Mouse (Mus musculus): ENCODE measurements around the gene Prn. TPM values are rescaled to one million over a fixed set of nuclear protein-coding genes. Genes with fewer than 3 reads are reported as not detected.
A peak's percentile ranks its signal among the peaks of the same experiment; 100 is the strongest.

The Prn gene
- polyA plus RNA-seq, 1 experiment from 2014 or later: not detected

- WGBS: 72% methylated on average over 13 of the region's 13 CpGs
- Histone ChIP-seq H3K9me3 (replicated peaks) (no peaks in the 10 kb centered on the region), H3K9ac (no peak overlapping the region), H3K4me3 (replicated peaks) (no peak overlapping the region), H3K36me3 (no peaks in the 10 kb centered on the region), H3K27ac (replicated peaks) (no peak overlapping the region), H3K27me3 (no peaks in the 10 kb centered on the region), H3K4me2 (replicated peaks) (no peak overlapping the region), H3K4me1 (peaks cover 27% of the 10 kb centered on the region)
- ATAC-seq (ENCODE audit: insufficient number of reproducible peaks, low FRiP score, low TSS enrichment, low read depth): no peak
These were observed 92.1 kb downstream of the Prn start for GRCm38 (mm10) chr2:132001696-132002334.

- H3K27me3 ChIP-seq: no peaks in the 10 kb centered on the region
- no peak overlapping the region for H3K4me2 ChIP-seq (replicated peaks)
- 78% methylated on average over 5 of the region's 5 CpGs for WGBS
- no peaks in the 10 kb centered on the region for H3K36me3 ChIP-seq
- no peak overlapping the region for H3K9ac ChIP-seq
- H3K4me3 ChIP-seq (replicated peaks): no peak overlapping the region
- H3K27ac ChIP-seq (replicated peaks): no peak overlapping the region
- no peak for ATAC-seq (ENCODE audit: insufficient number of reproducible peaks, low FRiP score, low TSS enrichment, low read depth)
- H3K9me3 ChIP-seq (replicated peaks): no peaks in the 10 kb centered on the region
- H3K4me1 ChIP-seq: peaks cover 34% of the 10 kb centered on the region
These were observed 94.2 kb downstream of the Prn start for GRCm38 (mm10) chr2:132003916-132004315.

DNA sequence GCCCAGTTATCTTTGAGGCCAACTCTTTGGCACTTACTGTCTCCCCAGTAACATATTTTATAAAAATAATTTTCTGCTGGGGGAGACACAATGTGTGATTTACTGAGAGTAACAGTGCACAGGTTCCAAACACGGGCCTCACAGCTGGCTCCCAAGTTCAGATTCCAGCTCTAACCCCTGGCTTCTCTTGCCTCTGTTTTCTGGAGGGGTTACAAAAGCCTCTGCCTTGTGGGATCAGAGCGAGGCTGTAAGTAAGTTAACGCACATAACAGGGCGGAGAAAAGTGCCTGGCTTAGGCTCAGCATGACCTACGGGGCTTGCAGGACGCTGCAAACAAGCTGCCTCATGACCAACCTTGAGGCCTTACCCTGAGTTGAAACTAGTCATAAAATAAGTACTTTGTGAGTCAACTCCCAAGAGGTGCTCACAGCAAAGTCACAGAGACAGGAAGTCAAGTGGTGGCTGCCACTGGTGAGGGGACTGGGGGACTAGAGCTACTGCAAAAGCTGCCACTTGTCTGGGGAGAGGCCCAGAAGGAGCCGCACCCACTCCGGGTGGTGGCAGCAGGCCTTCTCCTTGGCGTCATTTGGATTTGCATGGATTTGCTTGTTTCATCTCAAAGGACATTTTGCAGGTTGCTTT is 94.9 kb downstream of the Prn start:
- no peaks in the 10 kb centered on the region for H3K36me3 ChIP-seq
- ATAC-seq (ENCODE audit: insufficient number of reproducible peaks, low FRiP score, low TSS enrichment, low read depth): no peak
- no peaks in the 10 kb centered on the region for H3K27me3 ChIP-seq
- no peak overlapping the region for H3K4me2 ChIP-seq (replicated peaks)
- 69% methylated on average over 9 of the region's 9 CpGs for WGBS
- H3K4me1 ChIP-seq: peaks cover 34% of the 10 kb centered on the region
- peak overlapping the region; percentile 81 for H3K27ac ChIP-seq (replicated peaks)
- no peaks in the 10 kb centered on the region for H3K9me3 ChIP-seq (replicated peaks)
- H3K4me3 ChIP-seq (replicated peaks): no peak overlapping the region
- H3K9ac ChIP-seq: no peak overlapping the region

- Histone ChIP-seq H3K4me3 (replicated peaks) (no peak overlapping the region), H3K36me3 (no peaks in the 10 kb centered on the region), H3K27me3 (no peaks in the 10 kb centered on the region), H3K27ac (replicated peaks) (peak overlapping the region; percentile 81), H3K9ac (no peak overlapping the region), H3K4me2 (replicated peaks) (no peak overlapping the region), H3K4me1 (peaks cover 34% of the 10 kb centered on the region), H3K9me3 (replicated peaks) (no peaks in the 10 kb centered on the region)
- ATAC-seq (ENCODE audit: insufficient number of reproducible peaks, low FRiP score, low TSS enrichment, low read depth): no peak
- WGBS: 55% methylated on average over 4 of the region's 4 CpGs
These were observed 95.7 kb downstream of the Prn start for GRCm38 (mm10) chr2:132005445-132005844.

Other genes starting within 250 kb of the Prn start
- gene Erv3, start 50.2 kb upstream of the Prn start, polyA plus RNA-seq (2015; fragmentation: Nextera tagmentation; extraction: Ambion mirVana): 0.04 TPM in 1 of 2 replicates, not detected in the other
- 85.5 and 85.8 TPM in 2 replicates for gene Prnp, start within 50 bp of the Prn start, polyA plus RNA-seq (2015; fragmentation: Nextera tagmentation; extraction: Ambion mirVana)
- 48.0 and 50.5 TPM in 2 replicates for gene Prnd, start 40.9 kb downstream of the Prn start, polyA plus RNA-seq (2015; fragmentation: Nextera tagmentation; extraction: Ambion mirVana)
- gene Rassf2, start 120.3 kb downstream of the Prn start, polyA plus RNA-seq (2015; fragmentation: Nextera tagmentation; extraction: Ambion mirVana): 14.8 and 17.0 TPM in 2 replicates
- 12.4 and 14.0 TPM in 2 replicates for gene Slc23a2, start 235.2 kb downstream of the Prn start, polyA plus RNA-seq (2015; fragmentation: Nextera tagmentation; extraction: Ambion mirVana)